Mouse (Mus musculus): ENCODE results near the gene Rdh12.
"Not testable (repeated sequence)": the region's sequence is repeated elsewhere in the genome, so short reads cannot be mapped to it uniquely, and the experiment has no call there.

Rdh12 gene

DNA sequence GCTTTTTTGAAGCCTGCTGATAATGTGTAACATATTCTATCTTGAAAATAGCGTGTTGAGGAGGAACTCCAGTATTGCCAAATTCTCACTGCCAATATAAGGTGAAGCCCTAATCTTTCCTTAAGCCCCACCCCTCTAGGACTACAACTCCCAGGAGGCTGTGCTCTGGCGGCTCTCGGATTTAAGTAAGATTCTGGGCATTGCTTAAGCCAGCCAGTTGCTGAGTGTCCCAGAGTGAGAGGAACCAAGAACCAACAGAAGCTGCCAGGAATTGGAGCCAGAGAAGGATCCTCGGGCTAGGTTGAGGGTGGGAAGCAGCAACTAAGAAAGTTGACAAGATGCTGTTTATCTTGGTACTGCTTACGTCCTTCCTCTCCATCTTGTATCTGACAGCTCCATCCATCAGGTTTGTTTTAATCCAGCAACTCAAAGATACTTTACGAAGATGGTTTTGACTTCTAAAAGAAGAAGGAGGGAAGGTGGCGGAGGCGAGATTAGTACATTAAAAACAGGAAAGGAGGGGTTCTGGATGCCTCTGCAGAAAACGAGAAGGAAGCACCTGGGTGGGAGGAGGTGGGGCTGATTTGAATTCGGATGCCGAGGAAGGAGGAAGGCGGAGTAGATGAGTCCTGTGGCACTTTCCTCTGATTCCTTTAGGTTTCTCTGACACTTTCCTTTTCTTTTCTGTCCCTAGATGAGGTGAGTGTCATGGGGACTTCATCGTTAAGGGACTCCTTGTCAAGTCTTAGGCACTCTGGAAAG lies at the start of gene Rdh12:
Gene Rdh12 (plus strand): TSS at position 212 of the 762 bp plus-strand sequence.
- peak; percentile 57 to 66 for DNase-seq

DNA sequence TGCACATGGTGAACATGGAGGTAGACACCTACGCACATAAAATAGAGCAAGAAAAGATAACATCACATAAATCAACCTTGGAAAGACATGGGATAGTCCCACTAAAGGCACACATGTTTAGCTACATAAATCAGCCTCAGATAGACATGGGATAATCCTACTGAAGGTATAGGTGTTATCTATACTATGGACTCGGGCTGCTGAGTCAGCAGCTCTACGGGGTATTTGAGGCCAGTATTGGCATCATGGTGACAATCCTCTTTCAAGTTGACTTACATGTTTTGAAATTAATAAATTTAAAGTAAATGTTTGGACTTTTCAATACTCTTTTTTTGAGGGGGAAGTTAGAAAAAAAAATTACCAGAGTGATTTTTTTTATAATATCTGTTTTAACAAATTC lies 45.8 kb upstream of the Rdh12 start:
- DNase-seq: no peak

DNA sequence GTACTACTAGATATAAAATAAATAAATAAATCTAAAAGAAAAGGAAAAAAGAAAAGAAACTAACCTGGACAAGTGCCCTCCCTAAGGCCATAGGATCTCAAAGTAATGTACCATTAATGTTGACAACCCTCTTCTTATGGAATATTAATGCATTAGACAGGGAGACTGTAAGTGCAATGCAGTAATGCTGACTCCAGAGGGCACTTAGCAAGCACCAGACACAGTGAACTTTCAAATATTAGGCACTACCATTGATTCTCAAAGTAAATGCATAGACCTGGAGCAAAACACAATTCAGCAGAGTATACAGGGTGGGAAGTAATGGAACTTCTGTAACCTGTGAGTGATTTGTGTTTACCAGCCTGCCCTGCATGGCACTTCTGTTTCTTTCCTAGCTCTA lies 39.5 kb upstream of the Rdh12 start:
- no peak for DNase-seq

DNA sequence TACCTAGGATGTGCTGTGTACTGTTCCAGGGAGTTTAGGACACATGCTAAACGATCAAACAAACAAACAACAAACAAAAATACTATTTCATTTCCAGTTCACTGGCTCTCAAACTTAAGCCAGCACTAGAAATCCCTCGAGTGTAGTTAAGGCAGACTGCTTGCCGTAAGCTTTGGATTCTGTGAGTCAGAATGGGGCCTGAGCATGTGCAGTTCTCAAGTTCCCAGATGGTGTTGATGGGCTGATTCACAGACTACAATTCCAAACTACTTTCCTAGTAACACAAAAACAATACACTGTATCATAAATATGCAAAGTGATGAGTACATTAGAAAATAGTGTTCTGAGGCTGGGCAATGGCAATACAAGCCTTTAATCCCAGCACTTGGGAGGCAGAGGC lies 38.3 kb upstream of the Rdh12 start:
- DNase-seq: no peak

GRCm38 (mm10) chr12:79171269-79171995 lies 37.3 kb upstream of the Rdh12 start:
- no peak for DNase-seq

GRCm38 (mm10) chr12:79172019-79172941 lies 36.4 kb upstream of the Rdh12 start, which contains the start of gene Vti1b:
Vti1b (minus strand) TSS chr12:79172667.
- DNase-seq: peak; percentile 91 to 95

DNA sequence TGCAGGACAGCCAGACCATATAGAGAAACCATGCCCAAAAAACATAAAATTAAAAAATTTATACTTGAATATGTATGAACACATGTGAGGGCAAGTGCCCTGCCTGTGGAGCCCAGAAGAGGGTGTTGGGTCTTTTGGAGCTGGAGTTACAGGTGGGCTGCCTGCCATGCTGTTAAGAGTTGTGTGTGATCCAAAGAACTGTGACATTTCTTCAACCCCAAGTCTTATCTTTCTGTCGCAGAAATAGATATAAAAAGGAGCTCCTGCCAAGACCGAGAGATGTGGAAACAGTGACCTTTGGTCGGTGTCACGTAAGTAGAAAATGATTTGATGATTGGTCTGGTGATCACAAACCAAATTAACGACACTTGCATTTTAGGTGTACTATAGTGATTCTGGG lies 35.0 kb upstream of the Rdh12 start:
- DNase-seq: peak in 1 of 2 experiments; percentile 14

GRCm38 (mm10) chr12:79175998-79176397 lies 32.7 kb upstream of the Rdh12 start:
- no peak for DNase-seq

- not testable (repeated sequence) for DNase-seq
Measured at GRCm38 (mm10) chr12:79185160-79185559, 23.6 kb upstream of the Rdh12 start.

- DNase-seq: peak; percentile 61 to 77
Measured at GRCm38 (mm10) chr12:79190931-79191673, 17.6 kb upstream of the Rdh12 start.

DNA sequence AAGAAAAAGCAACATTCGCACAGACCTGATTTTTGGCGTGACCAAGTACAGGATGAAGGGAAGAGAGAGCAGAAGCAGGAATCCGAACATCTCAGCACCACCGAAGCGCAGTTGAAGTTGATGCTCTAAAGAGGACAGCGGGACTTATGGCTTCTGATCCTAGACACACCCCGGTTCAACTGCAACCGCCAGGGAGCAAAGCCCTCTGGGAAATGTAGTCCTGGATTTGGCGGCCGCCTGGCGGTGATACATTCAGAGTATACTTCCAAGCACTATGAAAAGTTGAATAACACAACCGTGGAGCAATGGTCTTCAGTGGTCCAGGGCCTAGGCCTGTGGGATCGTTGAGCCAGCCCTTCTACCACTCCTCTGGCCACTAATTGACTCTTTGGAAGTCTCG lies 17.0 kb upstream of the Rdh12 start:
- peak; percentile 75 to 81 for DNase-seq

- DNase-seq: no peak
Measured at GRCm38 (mm10) chr12:79192193-79192592, 16.5 kb upstream of the Rdh12 start, which contains the start of gene Rdh11. Rdh11 (minus strand) TSS chr12:79192293.

- DNase-seq: peak; percentile 63 to 81
Measured at GRCm38 (mm10) chr12:79193441-79193840, 15.3 kb upstream of the Rdh12 start.

GRCm38 (mm10) chr12:79197105-79197504 lies 11.6 kb upstream of the Rdh12 start:
- DNase-seq: no peak

DNA sequence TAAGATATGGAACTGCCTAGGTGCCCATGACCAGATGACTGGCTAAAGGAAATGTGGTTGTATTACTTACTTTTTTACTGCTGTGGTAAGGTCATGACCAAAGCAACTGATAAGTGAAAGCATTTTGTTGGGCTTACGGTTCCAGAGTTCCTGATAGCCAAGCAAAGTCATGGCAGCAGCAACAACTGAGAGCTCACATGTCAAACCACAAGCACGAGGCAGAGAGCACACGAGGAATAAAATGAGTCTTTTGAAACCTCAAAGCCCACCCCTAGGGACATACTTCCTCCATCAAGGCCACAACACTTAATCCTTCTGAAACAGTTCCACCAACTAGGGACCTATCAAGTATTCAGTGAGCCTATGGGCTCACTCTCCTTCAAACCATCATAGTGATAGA lies 6.8 kb upstream of the Rdh12 start:
- DNase-seq: no peak

DNA sequence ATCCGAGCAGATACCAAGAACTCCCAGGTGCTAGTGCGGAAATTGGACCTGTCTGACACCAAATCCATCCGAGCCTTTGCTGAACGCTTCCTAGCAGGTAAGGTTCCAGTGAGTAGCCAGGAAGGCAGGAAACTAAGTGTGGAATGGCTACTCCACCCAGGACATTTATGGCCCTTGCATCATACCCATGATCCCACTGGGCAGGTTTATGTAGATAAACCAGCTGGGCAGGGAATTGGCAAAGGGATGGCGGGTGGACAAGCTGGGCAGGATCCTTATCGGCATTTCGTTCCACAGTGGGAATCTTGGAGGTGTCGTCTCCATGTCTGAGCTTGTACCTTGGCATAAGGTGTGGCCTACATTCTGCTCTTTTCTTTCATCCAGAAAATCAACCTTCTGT lies 2.7 kb downstream of the Rdh12 start:
- no peak for DNase-seq

DNA sequence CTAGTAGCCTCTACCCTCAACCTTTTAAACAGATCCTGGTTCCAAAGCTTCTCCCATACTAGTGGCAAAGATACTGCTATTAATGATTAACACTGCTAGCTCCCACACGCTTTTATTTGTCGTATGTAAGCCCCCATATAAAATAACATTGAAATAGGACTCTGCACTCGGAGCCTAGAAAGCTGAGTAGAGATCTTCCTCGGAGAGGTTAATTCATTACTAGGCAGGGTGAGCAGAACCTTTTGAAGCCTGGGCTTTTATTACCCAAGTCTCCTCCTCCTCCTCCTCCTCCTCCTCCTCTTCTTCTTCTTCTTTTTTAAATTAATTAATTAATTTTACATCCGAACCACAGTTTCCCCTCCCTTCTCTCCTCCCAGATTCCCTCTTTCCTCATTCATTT lies 8.8 kb downstream of the Rdh12 start:
- no peak for DNase-seq

DNA sequence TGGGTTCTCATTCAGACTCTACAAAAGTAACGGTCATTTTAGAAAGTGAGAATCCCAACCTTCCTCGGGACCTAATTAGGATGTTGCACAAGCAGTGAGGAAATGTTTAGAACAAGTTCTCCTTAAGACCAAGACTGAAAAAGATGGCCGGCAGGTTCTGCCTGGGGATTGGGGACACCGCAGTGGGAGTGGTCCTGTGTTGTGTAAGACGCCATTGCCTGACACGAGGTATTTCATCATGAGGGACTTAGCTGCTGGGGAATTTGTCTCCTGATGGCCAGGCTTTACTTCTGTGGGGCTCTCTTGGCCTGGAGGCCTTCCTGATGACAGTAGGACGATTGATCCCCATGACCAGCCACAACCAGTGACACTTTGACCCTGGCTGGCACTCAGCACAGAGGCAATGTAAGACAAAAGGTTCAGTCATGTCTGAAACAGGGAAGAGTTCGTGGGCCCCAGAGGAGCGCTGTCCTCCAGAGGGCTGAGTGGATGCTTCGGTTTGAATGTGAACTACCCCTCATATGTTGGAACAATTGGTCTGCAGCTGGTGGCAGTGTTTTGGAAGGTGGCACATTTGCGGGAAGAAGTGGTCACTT lies 26.9 kb downstream of the Rdh12 start:
- no peak for DNase-seq

DNA sequence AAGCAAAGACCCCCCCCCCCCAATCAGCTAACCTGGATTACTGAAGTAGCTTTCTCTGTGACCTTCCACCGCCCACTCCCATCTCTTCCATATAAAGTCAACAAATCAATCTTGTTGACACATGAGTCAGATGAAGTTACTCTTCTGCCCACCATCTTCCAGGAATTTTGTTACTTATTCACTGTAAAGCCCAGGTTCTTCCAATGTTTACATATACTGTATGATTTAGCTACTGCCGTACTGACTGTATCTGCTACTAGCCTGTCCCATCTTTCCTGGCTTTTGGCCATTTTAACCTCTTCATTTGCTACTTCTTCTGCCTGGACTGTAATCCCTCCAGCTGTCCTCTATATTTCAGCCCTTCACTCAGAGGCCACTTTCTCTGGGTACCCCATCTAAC lies 33.3 kb downstream of the Rdh12 start:
- DNase-seq: no peak

DNA sequence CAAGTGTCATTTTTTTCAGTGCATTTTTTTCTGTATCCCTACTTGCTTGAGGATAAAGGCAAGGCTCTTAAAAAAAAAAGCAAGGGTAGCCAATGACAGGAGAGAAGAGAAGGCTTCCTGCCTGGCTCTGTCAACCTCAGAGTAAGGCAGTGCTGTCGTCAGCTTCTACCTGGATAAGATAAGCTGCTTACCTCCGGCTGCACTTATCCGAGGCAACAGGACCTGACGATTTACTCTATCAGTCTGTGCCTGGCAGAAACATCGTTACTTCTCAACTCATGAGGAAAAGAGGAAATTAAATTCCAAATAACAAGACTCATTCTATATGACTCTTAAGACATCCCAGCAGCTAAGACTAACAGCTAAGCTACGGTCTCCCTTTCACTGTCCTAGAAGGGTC lies 34.2 kb downstream of the Rdh12 start:
- no peak for DNase-seq

- no peak for DNase-seq
Measured at GRCm38 (mm10) chr12:79248110-79248509, 39.4 kb downstream of the Rdh12 start.

Data from cerebellum, postnatal 25 days (tissue).